Mouse (Mus musculus) activated CD4-positive, CD25-positive, alpha-beta regulatory T cell, adult 4 months (primary cell): ENCODE data around the gene Tpi1. TPM values are rescaled to one million over a fixed set of nuclear protein-coding genes. Genes with fewer than 3 reads are reported as not detected.

Source experiments
- ATAC-seq: one replicate; pipeline ENCODE4 v1.8.0; 2017
- polyA plus RNA-seq, 2 experiments: library from polyadenylated mRNA; unstranded; fragments of 100-300 nt; shearing (Covaris generic); gene quantifications; one replicate each; pipeline ENCODE4 v1.2.1; 2017

Tpi1 gene
- polyA plus RNA-seq, 2 experiments from 2014 or later = 68.9 to 93.3 TPM

GRCm38 (mm10) chr6:124770013-124770412, 44.1 kb downstream of the Tpi1 start:
- ATAC-seq = no peak

- ATAC-seq = peak; percentile 60
Observed at GRCm38 (mm10) chr6:124769101-124769765, 44.9 kb downstream of the Tpi1 start, which contains the start of gene Eno2. Gene Eno2, minus strand, starts transcription at chr6:124769673.

GRCm38 (mm10) chr6:124768704-124769044, 45.4 kb downstream of the Tpi1 start:
- ATAC-seq = peak; percentile 12

GRCm38 (mm10) chr6:124767920-124768703, 46.0 kb downstream of the Tpi1 start:
- peak; percentile 11 for ATAC-seq

GRCm38 (mm10) chr6:124767536-124767919, 46.6 kb downstream of the Tpi1 start:
- ATAC-seq = no peak

- no peak for ATAC-seq
Observed at GRCm38 (mm10) chr6:124765951-124766350, 48.1 kb downstream of the Tpi1 start.

Other genes with a start within 250 kb of the Tpi1 start
- not detected for gene C1rb, start 244.0 kb downstream of the Tpi1 start, polyA plus RNA-seq
- not detected for gene C1s2, start 178.2 kb downstream of the Tpi1 start, polyA plus RNA-seq
- 10 to 100 TPM; 24.3 to 25.9 TPM for gene Lpcat3, start 151.3 kb downstream of the Tpi1 start, polyA plus RNA-seq
- 100 to 1,000 TPM; 401 to 440 TPM for gene Emg1, start 102.1 kb downstream of the Tpi1 start, polyA plus RNA-seq
- 10 to 100 TPM; 72.2 to 87.3 TPM for gene Phb2, start 102.0 kb downstream of the Tpi1 start, polyA plus RNA-seq
- 100 to 1,000 TPM; 138 to 144 TPM for gene Ptpn6, start 75.6 kb downstream of the Tpi1 start, polyA plus RNA-seq
- gene Grcc10, start 72.9 kb downstream of the Tpi1 start, polyA plus RNA-seq = 100 to 1,000 TPM; 529 to 630 TPM
- not detected for gene Gm45234, start 58.3 kb downstream of the Tpi1 start, polyA plus RNA-seq
- 1 to 10 TPM; 3.3 to 5.7 TPM for gene Atn1, start 57.8 kb downstream of the Tpi1 start, polyA plus RNA-seq
- 1 to 10 TPM; 4.4 to 4.7 TPM for gene Eno2, start 44.6 kb downstream of the Tpi1 start, polyA plus RNA-seq
- gene Lrrc23, start 34.6 kb downstream of the Tpi1 start, polyA plus RNA-seq = under 1 TPM; 0.61 to 0.73 TPM
- gene Spsb2, start 5.6 kb downstream of the Tpi1 start, polyA plus RNA-seq = 1 to 10 TPM; 1.5 to 2.1 TPM
- 10 to 100 TPM; 58.3 to 86.0 TPM for gene Usp5, start 15.2 kb upstream of the Tpi1 start, polyA plus RNA-seq
- gene Cdca3, start 15.3 kb upstream of the Tpi1 start, polyA plus RNA-seq = 10 to 100 TPM; 43.4 to 57.7 TPM
- under 1 TPM in 1 of 2 experiments, not detected in 1; 0.19 TPM for gene Gnb3, start 26.0 kb upstream of the Tpi1 start, polyA plus RNA-seq
- not detected for gene P3h3, start 43.5 kb upstream of the Tpi1 start, polyA plus RNA-seq
- gene Gpr162, start 49.7 kb upstream of the Tpi1 start, polyA plus RNA-seq = under 1 TPM in 1 of 2 experiments, not detected in 1; 0.21 TPM
- gene Cd4, start 73.9 kb upstream of the Tpi1 start, polyA plus RNA-seq = 100 to 1,000 TPM; 240 to 401 TPM
- 10 to 100 TPM; 23.5 to 30.2 TPM for gene Lag3, start 97.4 kb upstream of the Tpi1 start, polyA plus RNA-seq
- gene Ptms, start 105.8 kb upstream of the Tpi1 start, polyA plus RNA-seq = 10 to 100 TPM; 12.0 to 12.8 TPM
- 10 to 100 TPM; 46.7 to 70.4 TPM for gene Mlf2, start 117.1 kb upstream of the Tpi1 start, polyA plus RNA-seq
- 10 to 100 TPM; 45.9 to 51.2 TPM for gene Cops7a, start 151.2 kb upstream of the Tpi1 start, polyA plus RNA-seq
- gene Pianp, start 182.4 kb upstream of the Tpi1 start, polyA plus RNA-seq = not detected
- 1 to 10 TPM; 4.3 to 5.2 TPM for gene Zfp384, start 194.8 kb upstream of the Tpi1 start, polyA plus RNA-seq
- gene Ing4, start 225.5 kb upstream of the Tpi1 start, polyA plus RNA-seq = 10 to 100 TPM; 41.5 to 48.1 TPM
- gene Acrbp, start 235.4 kb upstream of the Tpi1 start, polyA plus RNA-seq = 1 to 10 TPM; 8.1 to 9.7 TPM